Mouse (Mus musculus): ENCODE measurements around the gene Cfp. TPM values are rescaled to one million over a fixed set of nuclear protein-coding genes. Genes with fewer than 3 reads are reported as not detected.
A peak's percentile ranks its signal among the peaks of the same experiment; 100 is the strongest.

The Cfp gene
- polyA plus RNA-seq, 1 experiment: 1.2 TPM

DNA sequence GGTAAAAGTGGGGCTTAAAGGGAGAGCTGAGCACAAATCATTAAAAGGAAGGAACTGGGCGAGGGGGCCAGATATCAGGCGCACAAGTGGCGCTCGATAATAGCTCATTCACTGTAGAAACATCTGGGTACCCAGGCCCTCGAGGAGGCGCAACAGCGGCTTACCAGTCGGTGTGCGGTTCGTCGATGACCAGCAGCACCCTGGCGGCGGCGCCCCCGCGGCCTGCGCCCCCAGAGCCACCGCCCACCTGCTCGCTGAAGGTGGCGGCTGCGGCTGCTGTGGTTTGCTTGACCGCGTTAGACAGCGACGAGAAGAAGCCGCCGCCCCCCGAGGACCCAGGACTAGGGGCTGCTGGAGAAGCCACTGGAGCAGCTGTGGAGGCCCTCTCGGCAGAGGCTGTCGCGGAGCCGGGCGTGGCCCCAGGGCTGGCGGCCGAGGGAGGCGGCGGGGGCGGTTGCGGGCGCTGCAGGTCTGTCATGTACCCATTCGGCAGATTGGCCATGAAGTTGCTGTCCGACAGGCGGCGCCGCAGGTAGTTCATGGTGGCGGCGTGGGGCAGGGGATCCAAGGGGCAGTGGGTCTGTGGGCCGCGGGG, 11.0 kb downstream of the Cfp start:
- no peaks in the 10 kb centered on the region for H3K79me2 ChIP-seq (ENCODE audit: control insufficient read depth, insufficient read depth)
- H3K27me3 ChIP-seq (ENCODE audit: control insufficient read depth, insufficient read depth, insufficient read length): no peaks in the 10 kb centered on the region
- no peaks in the 10 kb centered on the region for H3K79me3 ChIP-seq (ENCODE audit: low read depth)
- peak overlapping the region; percentile 55 for H3ac ChIP-seq (ENCODE audit: control insufficient read depth, insufficient read length, low read depth)
- peak overlapping the region; percentile 30 for H3K4me3 ChIP-seq (ENCODE audit: insufficient read depth, poor library complexity, severe bottlenecking)
- H3K36me3 ChIP-seq (ENCODE audit: control insufficient read depth, insufficient read depth): no peaks in the 10 kb centered on the region
- TF ChIP-seq MYOD1 (IDR thresholded peaks at IDR 0.05; ENCODE audit: control insufficient read depth, insufficient read length, low read depth) (no peak), CTCF (IDR thresholded peaks at IDR 0.05; ENCODE audit: control insufficient read depth, insufficient read depth, insufficient read length) (no peak), MYOG (IDR thresholded peaks at IDR 0.05; ENCODE audit: control insufficient read depth, extremely low read depth, insufficient read length) (no peak), MAX (IDR thresholded peaks at IDR 0.05) (no peak), USF1 (IDR thresholded peaks at IDR 0.05; ENCODE audit: low read depth) (no peak), CEBPB (IDR thresholded peaks at IDR 0.05; ENCODE audit: low read depth) (no peak), FOSL1 (IDR thresholded peaks at IDR 0.05; ENCODE audit: insufficient read depth, low read length, poor library complexity, severe bottlenecking) (no peak)

DNA sequence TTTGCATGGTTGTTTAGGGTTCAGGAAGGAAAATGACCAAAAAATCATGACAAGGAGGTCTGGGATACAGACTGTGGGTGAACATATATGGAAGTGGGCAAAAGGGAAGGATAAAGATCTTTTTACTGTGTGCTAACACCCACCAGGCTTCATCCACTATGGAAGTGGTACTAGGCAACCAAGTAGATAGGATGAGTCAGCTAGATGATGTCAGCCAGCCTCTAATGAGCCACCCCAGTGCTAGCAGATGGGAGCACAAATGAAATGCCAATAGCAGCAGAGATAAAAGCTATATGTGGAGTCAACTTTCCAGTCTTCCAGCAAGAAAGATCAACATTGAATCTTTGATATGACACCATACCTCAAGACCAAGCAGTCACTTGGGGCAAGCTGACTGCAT, 16.3 kb downstream of the Cfp start:
- H3K36me3 ChIP-seq (ENCODE audit: control insufficient read depth, insufficient read depth): no peaks in the 10 kb centered on the region
- H3K79me2 ChIP-seq (ENCODE audit: control insufficient read depth, insufficient read depth): no peaks in the 10 kb centered on the region
- peak; percentile 13 for TF ChIP-seq FOSL1 (IDR thresholded peaks at IDR 0.05; ENCODE audit: insufficient read depth, low read length, poor library complexity, severe bottlenecking)
- no peak for TF ChIP-seq CTCF (IDR thresholded peaks at IDR 0.05; ENCODE audit: control insufficient read depth, insufficient read depth, insufficient read length)
- H3K4me3 ChIP-seq (ENCODE audit: insufficient read depth, poor library complexity, severe bottlenecking): no peak overlapping the region
- H3K27me3 ChIP-seq (ENCODE audit: control insufficient read depth, insufficient read depth, insufficient read length): no peaks in the 10 kb centered on the region
- no peak overlapping the region for H3ac ChIP-seq (ENCODE audit: control insufficient read depth, insufficient read length, low read depth)
- H3K79me3 ChIP-seq (ENCODE audit: low read depth): no peaks in the 10 kb centered on the region

DNA sequence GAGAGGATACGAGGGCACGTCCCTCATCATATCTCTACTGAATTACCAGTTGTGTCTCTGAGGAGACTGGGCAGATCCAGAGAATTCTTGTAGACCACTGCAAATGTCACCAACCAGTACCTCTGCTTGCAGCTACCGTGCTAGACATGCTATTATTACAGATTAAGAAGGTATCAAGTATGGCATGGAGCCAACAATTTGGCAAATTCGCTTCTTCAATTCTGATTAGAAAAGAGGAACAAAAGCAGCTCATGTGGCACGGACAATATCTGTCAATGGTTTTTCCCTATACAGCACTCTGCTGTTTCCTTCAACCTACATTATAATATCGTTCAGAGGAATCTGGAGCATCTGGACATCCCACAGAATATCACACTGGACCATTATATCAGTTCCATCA, 17.6 kb downstream of the Cfp start:
- Histone ChIP-seq H3K36me3 (ENCODE audit: control insufficient read depth, insufficient read depth) (peaks cover 3% of the 10 kb centered on the region), H3K79me2 (ENCODE audit: control insufficient read depth, insufficient read depth) (no peaks in the 10 kb centered on the region), H3K27me3 (ENCODE audit: control insufficient read depth, insufficient read depth, insufficient read length) (no peaks in the 10 kb centered on the region), H3K4me3 (ENCODE audit: insufficient read depth, poor library complexity, severe bottlenecking) (no peak overlapping the region), H3K79me3 (ENCODE audit: low read depth) (no peaks in the 10 kb centered on the region), H3ac (ENCODE audit: control insufficient read depth, insufficient read length, low read depth) (no peak overlapping the region)
- no peak for TF ChIP-seq CTCF (IDR thresholded peaks at IDR 0.05; ENCODE audit: control insufficient read depth, insufficient read depth, insufficient read length)
- no peak for TF ChIP-seq USF1 (IDR thresholded peaks at IDR 0.05; ENCODE audit: low read depth)
- no peak for TF ChIP-seq MYOG (IDR thresholded peaks at IDR 0.05; ENCODE audit: control insufficient read depth, extremely low read depth, insufficient read length)
- no peak for TF ChIP-seq MYOD1 (IDR thresholded peaks at IDR 0.05; ENCODE audit: control insufficient read depth, insufficient read length, low read depth)
- TF ChIP-seq FOSL1 (IDR thresholded peaks at IDR 0.05; ENCODE audit: insufficient read depth, low read length, poor library complexity, severe bottlenecking): no peak
- no peak for TF ChIP-seq CEBPB (IDR thresholded peaks at IDR 0.05; ENCODE audit: low read depth)
- no peak for TF ChIP-seq MAX (IDR thresholded peaks at IDR 0.05)

DNA sequence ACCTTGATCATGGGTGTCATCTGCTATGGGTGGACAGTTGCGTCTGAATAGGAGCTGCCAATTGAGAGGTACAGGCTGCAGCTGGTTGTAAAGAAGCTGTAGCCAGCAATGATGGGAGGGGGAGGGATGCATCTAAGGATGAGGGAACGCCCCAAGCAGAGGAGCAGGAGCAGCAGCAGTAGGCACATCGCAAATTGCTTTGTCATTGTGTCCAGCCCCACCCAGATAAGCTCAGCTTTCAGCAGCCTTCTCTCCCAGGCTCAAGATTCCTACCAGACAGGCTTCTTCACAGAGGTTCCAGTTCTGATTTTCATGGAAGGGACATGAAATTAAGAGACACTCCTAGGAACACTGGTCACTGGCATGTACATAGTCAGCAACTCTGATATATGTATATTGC, 21.3 kb downstream of the Cfp start:
- no peaks in the 10 kb centered on the region for H3K27me3 ChIP-seq (ENCODE audit: control insufficient read depth, insufficient read depth, insufficient read length)
- H3ac ChIP-seq (ENCODE audit: control insufficient read depth, insufficient read length, low read depth): no peak overlapping the region
- no peak overlapping the region for H3K4me3 ChIP-seq (ENCODE audit: insufficient read depth, poor library complexity, severe bottlenecking)
- TF ChIP-seq FOSL1 (IDR thresholded peaks at IDR 0.05; ENCODE audit: insufficient read depth, low read length, poor library complexity, severe bottlenecking): no peak
- TF ChIP-seq MAX (IDR thresholded peaks at IDR 0.05): no peak
- TF ChIP-seq MYOG (IDR thresholded peaks at IDR 0.05; ENCODE audit: control insufficient read depth, extremely low read depth, insufficient read length): no peak
- TF ChIP-seq USF1 (IDR thresholded peaks at IDR 0.05; ENCODE audit: low read depth): no peak
- TF ChIP-seq MYOD1 (IDR thresholded peaks at IDR 0.05; ENCODE audit: control insufficient read depth, insufficient read length, low read depth): no peak
- no peak for TF ChIP-seq CEBPB (IDR thresholded peaks at IDR 0.05; ENCODE audit: low read depth)
- no peak for TF ChIP-seq CTCF (IDR thresholded peaks at IDR 0.05; ENCODE audit: control insufficient read depth, insufficient read depth, insufficient read length)
- H3K36me3 ChIP-seq (ENCODE audit: control insufficient read depth, insufficient read depth): peaks cover 3% of the 10 kb centered on the region
- H3K79me2 ChIP-seq (ENCODE audit: control insufficient read depth, insufficient read depth): no peaks in the 10 kb centered on the region
- no peaks in the 10 kb centered on the region for H3K79me3 ChIP-seq (ENCODE audit: low read depth)

Other genes with a start within 250 kb of the Cfp start
- gene Cdk16, start 243.6 kb downstream of the Cfp start, polyA plus RNA-seq (2012; fragmentation: generic; extraction: Trizol): 67.0 TPM
- 9.3 TPM for gene Usp11, start 227.6 kb downstream of the Cfp start, polyA plus RNA-seq (2012; fragmentation: generic; extraction: Trizol)
- gene Araf, start 133.7 kb downstream of the Cfp start, polyA plus RNA-seq (2012; fragmentation: generic; extraction: Trizol): 33.2 TPM
- 466 TPM for gene Timp1, start 61.4 kb downstream of the Cfp start, polyA plus RNA-seq (2012; fragmentation: generic; extraction: Trizol)
- 6.1 TPM for gene Syn1, start 10.6 kb downstream of the Cfp start, polyA plus RNA-seq (2012; fragmentation: generic; extraction: Trizol)
- gene Elk1, start 19.1 kb upstream of the Cfp start, polyA plus RNA-seq (2012; fragmentation: generic; extraction: Trizol): 14.4 TPM
- gene Uxt, start 30.5 kb upstream of the Cfp start, polyA plus RNA-seq (2012; fragmentation: generic; extraction: Trizol): 46.5 TPM
- 0.47 TPM for gene Zfp182, start 130.8 kb upstream of the Cfp start, polyA plus RNA-seq (2012; fragmentation: generic; extraction: Trizol)
- not detected for gene Spaca5, start 136.9 kb upstream of the Cfp start, polyA plus RNA-seq (2012; fragmentation: generic; extraction: Trizol)
- 0.22 TPM for gene Zfp300, start 158.0 kb upstream of the Cfp start, polyA plus RNA-seq (2012; fragmentation: generic; extraction: Trizol)
- not detected for gene Ssxa1, start 184.3 kb upstream of the Cfp start, polyA plus RNA-seq (2012; fragmentation: generic; extraction: Trizol)
- not detected for gene Gm21876, start 244.1 kb upstream of the Cfp start, polyA plus RNA-seq (2012; fragmentation: generic; extraction: Trizol)